ENCODE assay signal across 15 mouse cellular contexts in genomic region chr9:67722378-67722777, GRCm38 (mm10). TPM values are rescaled to one million over a fixed set of nuclear protein-coding genes. Genes with fewer than 3 reads are reported as not detected.
DNase-seq lines count a peak whose midpoint lies in the region; ATAC-seq and TF ChIP-seq lines count a peak whose summit lies in the region.
"Had no signal": no experiment of that assay in that cellular context is flagged by ENCODE, and none has a peak within 500 bp of the region (broad histone marks: within the 10 kb centered on the region; RNA-seq: fewer than 3 reads in every experiment).

No protein-coding gene starts in this region.

- no peaks in the 10 kb centered on the region for H3K27me3 ChIP-seq in heart, embryonic 11.5 days (ENCODE audit: control insufficient read depth, insufficient read depth, low read length)
- H3K27me3 ChIP-seq in testis, adult 2 months (ENCODE audit: control insufficient read depth, insufficient read depth, low read length), result no peaks in the 10 kb centered on the region
- H3K27me3 ChIP-seq in forebrain, embryonic 10.5 days (ENCODE audit: poor library complexity, severe bottlenecking), result no peaks in the 10 kb centered on the region
- H3K27me3 ChIP-seq: forebrain, embryonic 15.5 days; heart, embryonic 15.5 days; liver, embryonic 15.5 days; midbrain, embryonic 13.5 days; neural tube, embryonic 13.5 days had no signal

- H3K4me2 ChIP-seq in heart, embryonic 11.5 days, result no peak overlapping the region
- H3K4me2 ChIP-seq: forebrain, embryonic 15.5 days; heart, embryonic 15.5 days; liver, embryonic 15.5 days; midbrain, embryonic 13.5 days; neural tube, embryonic 13.5 days had no signal

- no peak overlapping the region for H3K9ac ChIP-seq in heart, embryonic 11.5 days (ENCODE audit: low read depth, low read length)
- H3K9ac ChIP-seq: forebrain, embryonic 15.5 days; heart, embryonic 15.5 days; liver, embryonic 15.5 days; midbrain, embryonic 13.5 days; neural tube, embryonic 13.5 days had no signal

- no peak for ATAC-seq in heart, embryonic 11.5 days (replicated peaks; ENCODE audit: insufficient number of reproducible peaks, low FRiP score, low TSS enrichment)
- ATAC-seq: forebrain, embryonic 15.5 days; intestine, postnatal 0 days; midbrain, embryonic 13.5 days had no signal

- no peaks in the 10 kb centered on the region for H3K9me3 ChIP-seq in heart, embryonic 11.5 days (replicated peaks; ENCODE audit: control insufficient read depth, low read length)
- H3K9me3 ChIP-seq in forebrain, embryonic 10.5 days, result no peaks in the 10 kb centered on the region
- H3K9me3 ChIP-seq: forebrain, embryonic 15.5 days; heart, embryonic 15.5 days; liver, embryonic 15.5 days; midbrain, embryonic 13.5 days; neural tube, embryonic 13.5 days had no signal

- 77% methylated on average over 8 of the region's 8 CpGs for WGBS in heart, embryonic 11.5 days (ENCODE audit: insufficient replicate concordance)
- WGBS in forebrain, embryonic 10.5 days, result 89% methylated on average over 8 of the region's 8 CpGs

- TF ChIP-seq POLR2A in testis, adult 2 months (IDR thresholded peaks at IDR 0.05; ENCODE audit: control insufficient read depth, low read depth, low read length), result peak; percentile 41; the same call in 1 of the 2 replicates

- H3K4me1 ChIP-seq in heart, embryonic 11.5 days (ENCODE audit: control insufficient read depth, insufficient read depth, low read length), result no peaks in the 10 kb centered on the region
- H3K4me1 ChIP-seq in testis, adult 2 months (ENCODE audit: control insufficient read depth, insufficient read depth, low read length), result peaks cover 2% of the 10 kb centered on the region
- H3K4me1 ChIP-seq in forebrain, embryonic 10.5 days, result peaks cover 25% of the 10 kb centered on the region
- H3K4me1 ChIP-seq: heart, embryonic 15.5 days; liver, embryonic 15.5 days; midbrain, embryonic 13.5 days; neural tube, embryonic 13.5 days had no signal

- no peak for TF ChIP-seq CTCF in testis, adult 2 months (IDR thresholded peaks at IDR 0.05; ENCODE audit: control insufficient read depth, insufficient read depth, insufficient replicate concordance, low read depth, low read length)

- intact Hi-C loops in heart, postnatal 14 days (cut with DNase I), result no loop called here

- H3K27ac ChIP-seq in heart, embryonic 11.5 days (ENCODE audit: low read depth, low read length), result no peak overlapping the region
- H3K27ac ChIP-seq in testis, adult 2 months (ENCODE audit: control insufficient read depth, insufficient read depth, low read depth, low read length), result peak overlapping the region; percentile 46
- H3K27ac ChIP-seq in forebrain, embryonic 10.5 days, result no peak overlapping the region
- H3K27ac ChIP-seq: forebrain, embryonic 15.5 days; heart, embryonic 15.5 days; liver, embryonic 15.5 days; midbrain, embryonic 13.5 days; neural tube, embryonic 13.5 days had no signal

- no peak overlapping the region for H3K4me3 ChIP-seq in heart, embryonic 11.5 days (ENCODE audit: low read depth, low read length)
- H3K4me3 ChIP-seq in testis, adult 2 months (ENCODE audit: control insufficient read depth, low read depth, low read length), result no peak overlapping the region
- H3K4me3 ChIP-seq in forebrain, embryonic 10.5 days, result no peak overlapping the region
- H3K4me3 ChIP-seq: forebrain, embryonic 15.5 days; heart, embryonic 15.5 days; liver, embryonic 15.5 days; midbrain, embryonic 13.5 days; neural tube, embryonic 13.5 days had no signal

- no peaks in the 10 kb centered on the region for H3K36me3 ChIP-seq in heart, embryonic 11.5 days (ENCODE audit: control insufficient read depth, insufficient read depth, low read length)
- no peaks in the 10 kb centered on the region; the same call in 1 of the 2 replicates for H3K36me3 ChIP-seq in testis, adult 2 months (ENCODE audit: control insufficient read depth, insufficient read depth, low read length)
- H3K36me3 ChIP-seq in forebrain, embryonic 10.5 days (replicated peaks), result no peaks in the 10 kb centered on the region
- H3K36me3 ChIP-seq: forebrain, embryonic 15.5 days; heart, embryonic 15.5 days; liver, embryonic 15.5 days; midbrain, embryonic 13.5 days; neural tube, embryonic 13.5 days had no signal

- peak; percentile 95 for DNase-seq in heart, adult 11 months
- DNase-seq in testis, postnatal 10 days (ENCODE audit: low spot score), result no peak
- DNase-seq in heart, postnatal 14 days, result peak; percentile 26 to 29
- no peak for DNase-seq in ovary, postnatal 10 days (ENCODE audit: low spot score)
- DNase-seq in forebrain, embryonic 10.5 days (ENCODE audit: extremely low spot score, low spot score), result no peak
- no peak for DNase-seq in thymus, adult 18-20 months

RNA-seq across cellular contexts. Expression of gene C2cd4b, which starts 36.9 kb away (rescaled TPM):
- polyA plus RNA-seq in heart, embryonic 11.5 days (2014; fragmentation: Nextera tagmentation; extraction: Ambion mirVana), result 2.0 and 2.6 TPM in 2 replicates
- polyA plus RNA-seq in testis, adult 2 months (2012; rRNA removed), result 25.6 and 38.9 TPM in 2 replicates
- 1 to 10 TPM; 1.0 to 1.2 TPM for total RNA-seq in heart, postnatal 14 days (2021)
- polyA plus RNA-seq in forebrain, embryonic 10.5 days (2016; fragmentation: Nextera tagmentation; extraction: Ambion mirVana), result not detected in 2 replicates
- polyA plus RNA-seq: liver, embryonic 15.5 days; urinary bladder, adult 2 months had no signal

Comparison
In these comparisons a context has a peak if more than half of its experiments do, and no peak if none do; other contexts are left out.
1. DNase-seq: peak in heart, adult 11 months (single experiment) and heart, postnatal 14 days (2 of 2); none in testis, postnatal 10 days (single experiment), ovary, postnatal 10 days (single experiment), forebrain, embryonic 10.5 days (single experiment) and thymus, adult 18-20 months (0 of 2).